Mouse (Mus musculus) thymus, adult 2 months (tissue): Measurements from ENCODE around the gene 5730522E02Rik.

Experiments used
- CTCF ChIP-seq: fragments of 200-500 bp; IDR thresholded peaks from 2 replicates; pipeline ENCODE4 v1.5.1; 2012; ENCODE audit warnings: mild to moderate bottlenecking, control low read depth, low read length, moderate library complexity, borderline replicate concordance; ENCODE audit not compliant: control insufficient read depth, poor library complexity, insufficient read depth; ENCODE audit errors: extremely low read depth
- POLR2A ChIP-seq: fragments of 200-500 bp; IDR thresholded peaks from 2 replicates; pipeline ENCODE4 v1.6.1; 2012; ENCODE audit warnings: mild to moderate bottlenecking, low read length, control low read depth, moderate library complexity; ENCODE audit not compliant: control insufficient read depth, poor library complexity, insufficient read depth; ENCODE audit errors: extremely low read depth

- TF ChIP-seq CTCF (no peak), POLR2A (no peak)
These were observed 507.8 kb downstream of the 5730522E02Rik start for GRCm38 (mm10) chr11:25702791-25703190.
